Mouse (Mus musculus): ENCODE data around the gene Ptpa.
A peak's percentile ranks its signal among the peaks of the same experiment; 100 is the strongest.

Gene Ptpa

GRCm38 (mm10) chr2:30495909-30496861 lies 80.3 kb downstream of the Ptpa start:
- DNase-seq (ENCODE audit: low read depth, low spot score), result peak; percentile 66
